ENCODE assay signal across 24 mouse cellular contexts in genomic region chr10:77528634-77529033, GRCm38 (mm10). TPM values are rescaled to one million over a fixed set of nuclear protein-coding genes. Genes with fewer than 3 reads are reported as not detected.
A peak's percentile ranks its signal among the peaks of the same experiment; 100 is the strongest.
DNase-seq lines count a peak whose midpoint lies in the region; ATAC-seq lines count a peak whose summit lies in the region.
"Had no signal": no experiment of that assay in that cellular context is flagged by ENCODE, and none has a peak within 500 bp of the region (broad histone marks: within the 10 kb centered on the region; RNA-seq: fewer than 3 reads in every experiment).

No protein-coding gene starts in this region.

- no peaks in the 10 kb centered on the region for H3K36me3 ChIP-seq in intestine, embryonic 15.5 days
- no peaks in the 10 kb centered on the region for H3K36me3 ChIP-seq in liver, embryonic 15.5 days (replicated peaks)
- H3K36me3 ChIP-seq: heart, embryonic 10.5 days; limb, embryonic 15.5 days; midbrain, embryonic 15.5 days; neural tube, embryonic 13.5 days had no signal

- H3K27ac ChIP-seq in intestine, embryonic 15.5 days, result no peak overlapping the region
- no peak overlapping the region for H3K27ac ChIP-seq in liver, embryonic 15.5 days (replicated peaks)
- H3K27ac ChIP-seq: heart, embryonic 10.5 days; hindbrain, postnatal 0 days; kidney, postnatal 0 days; limb, embryonic 15.5 days; macrophage; midbrain, embryonic 15.5 days; neural tube, embryonic 13.5 days had no signal

- WGBS in intestine, embryonic 15.5 days, result 81% methylated on average over 6 of the region's 6 CpGs
- 66% methylated on average over 6 of the region's 6 CpGs for WGBS in liver, embryonic 15.5 days (ENCODE audit: insufficient replicate concordance)

- H3K4me1 ChIP-seq in intestine, embryonic 15.5 days (replicated peaks), result no peaks in the 10 kb centered on the region
- H3K4me1 ChIP-seq in liver, embryonic 15.5 days (replicated peaks), result peaks cover 41% of the 10 kb centered on the region
- H3K4me1 ChIP-seq: limb, embryonic 15.5 days; midbrain, embryonic 15.5 days; neural tube, embryonic 13.5 days had no signal

- peak; percentile 67 for DNase-seq in CD4-positive, CD25-positive, alpha-beta regulatory T cell, adult 2 months (ENCODE audit: low read depth, low spot score)
- DNase-seq in yolk sac, embryonic 10.5 days (ENCODE audit: low spot score), result peak; percentile 62
- DNase-seq in T-cell, adult 2 months (ENCODE audit: low spot score), result no peak
- no peak for DNase-seq in retina, postnatal 1 day
- DNase-seq: adrenal gland, adult 2 months; cerebellum, adult 2 months; cerebellum, postnatal 36 days; embryo, embryonic 11 days; kidney, adult 2 months; left cerebral cortex, postnatal 4 days had no signal

- H3K27me3 ChIP-seq in intestine, embryonic 15.5 days (replicated peaks), result no peaks in the 10 kb centered on the region
- H3K27me3 ChIP-seq in liver, embryonic 15.5 days, result 0 out of 2 replicates have a peak, but pooled peaks cover 4% of the 10 kb centered on the region
- H3K27me3 ChIP-seq: limb, embryonic 15.5 days; midbrain, embryonic 15.5 days; neural tube, embryonic 13.5 days; Patski had no signal

- no peak for ATAC-seq in CD4-positive, CD25-positive, alpha-beta regulatory T cell, adult 4 months
- peak; percentile 61; the same call in 1 of the 2 replicates for ATAC-seq in intestine, embryonic 15.5 days
- ATAC-seq in liver, embryonic 15.5 days (ENCODE audit: insufficient read depth), result peak; percentile 27; the same call in 1 of the 2 replicates
- ATAC-seq: forebrain, embryonic 14.5 days; hindbrain, postnatal 0 days; lung, postnatal 0 days; midbrain, embryonic 15.5 days; Patski had no signal

- H3K9me3 ChIP-seq in intestine, embryonic 15.5 days, result no peaks in the 10 kb centered on the region
- H3K9me3 ChIP-seq in liver, embryonic 15.5 days (replicated peaks), result no peaks in the 10 kb centered on the region
- H3K9me3 ChIP-seq: heart, embryonic 10.5 days; limb, embryonic 15.5 days; midbrain, embryonic 15.5 days; neural tube, embryonic 13.5 days had no signal

- no peak overlapping the region for H3K4me2 ChIP-seq in intestine, embryonic 15.5 days (replicated peaks)
- no peak overlapping the region for H3K4me2 ChIP-seq in liver, embryonic 15.5 days
- H3K4me2 ChIP-seq: limb, embryonic 15.5 days; midbrain, embryonic 15.5 days; neural tube, embryonic 13.5 days had no signal

- H3K4me3 ChIP-seq in intestine, embryonic 15.5 days (replicated peaks), result no peak overlapping the region
- no peak overlapping the region for H3K4me3 ChIP-seq in liver, embryonic 15.5 days (replicated peaks)
- H3K4me3 ChIP-seq: heart, embryonic 10.5 days; limb, embryonic 15.5 days; midbrain, embryonic 15.5 days; myocyte; neural tube, embryonic 13.5 days had no signal

- no peak overlapping the region for H3K9ac ChIP-seq in intestine, embryonic 15.5 days
- no peak overlapping the region for H3K9ac ChIP-seq in liver, embryonic 15.5 days
- H3K9ac ChIP-seq: limb, embryonic 15.5 days; midbrain, embryonic 15.5 days; neural tube, embryonic 13.5 days had no signal

RNA-seq across cellular contexts. Expression of gene Itgb2, which starts 1.4 kb away (rescaled TPM):
- polyA plus RNA-seq in CD4-positive, CD25-positive, alpha-beta regulatory T cell, adult 4 months (2017; shearing (Covaris generic)), result 100 to 1,000 TPM; 449 to 774 TPM
- polyA plus RNA-seq in intestine, embryonic 15.5 days (2015; fragmentation: Nextera tagmentation; extraction: Ambion mirVana), result 3.2 and 3.7 TPM in 2 replicates
- polyA plus RNA-seq in liver, embryonic 15.5 days (2015; fragmentation: Nextera tagmentation; extraction: Ambion mirVana), result 17.1 and 18.5 TPM in 2 replicates

RNA-seq across cellular contexts. Expression of gene Fam207a, which starts 13.0 kb away (rescaled TPM):
- 10 to 100 TPM; 11.8 to 14.3 TPM for polyA plus RNA-seq in CD4-positive, CD25-positive, alpha-beta regulatory T cell, adult 4 months (2017; shearing (Covaris generic))
- 39.1 and 40.3 TPM in 2 replicates for polyA plus RNA-seq in intestine, embryonic 15.5 days (2015; fragmentation: Nextera tagmentation; extraction: Ambion mirVana)
- polyA plus RNA-seq in liver, embryonic 15.5 days (2015; fragmentation: Nextera tagmentation; extraction: Ambion mirVana), result 14.9 and 16.0 TPM in 2 replicates

RNA-seq across cellular contexts. Expression of gene Pttg1ip, which starts 52.9 kb away (rescaled TPM):
- 100 to 1,000 TPM; 107 to 179 TPM for polyA plus RNA-seq in CD4-positive, CD25-positive, alpha-beta regulatory T cell, adult 4 months (2017; shearing (Covaris generic))
- polyA plus RNA-seq in intestine, embryonic 15.5 days (2015; fragmentation: Nextera tagmentation; extraction: Ambion mirVana), result 146 and 156 TPM in 2 replicates
- 79.6 and 89.2 TPM in 2 replicates for polyA plus RNA-seq in liver, embryonic 15.5 days (2015; fragmentation: Nextera tagmentation; extraction: Ambion mirVana)

Comparison
In these comparisons a context has a peak if more than half of its experiments do, and no peak if none do; other contexts are left out.
1. DNase-seq: peak in CD4-positive, CD25-positive, alpha-beta regulatory T cell, adult 2 months (single experiment) and yolk sac, embryonic 10.5 days (single experiment); none in T-cell, adult 2 months (single experiment) and retina, postnatal 1 day (single experiment).
2. RNA of gene Itgb2, which starts 1.4 kb away (polyA plus RNA-seq): 449 to 774 TPM in CD4-positive, CD25-positive, alpha-beta regulatory T cell, adult 4 months; 17.1 to 18.5 TPM in liver, embryonic 15.5 days and 3.2 to 3.7 TPM in intestine, embryonic 15.5 days; every median in the first group is over 10 times any median in the second.